ENCODE assay signal across 8 mouse cellular contexts in genomic region chr3:89418170-89418860, GRCm38 (mm10). TPM values are rescaled to one million over a fixed set of nuclear protein-coding genes. Genes with fewer than 3 reads are reported as not detected.
DNase-seq lines count a peak whose midpoint lies in the region; ATAC-seq and TF ChIP-seq lines count a peak whose summit lies in the region.

Gene Cks1b (minus strand): TSS chr3:89418383.
Gene Shc1 (plus strand): TSS chr3:89418443.

- peak; percentile 89 for ATAC-seq in embryonic facial prominence, embryonic 13.5 days (ENCODE audit: insufficient number of reproducible peaks, insufficient read depth, low FRiP score, low TSS enrichment, low read depth)
- ATAC-seq in limb, embryonic 12.5 days (ENCODE audit: insufficient number of reproducible peaks, insufficient read depth, low FRiP score, low TSS enrichment, low read depth), result peak; percentile 95
- peak; percentile 97 for ATAC-seq in midbrain, embryonic 15.5 days (replicated peaks)

- no peaks in the 10 kb centered on the region for H3K27me3 ChIP-seq in embryonic facial prominence, embryonic 13.5 days
- H3K27me3 ChIP-seq in kidney, adult 2 months (replicated peaks; ENCODE audit: control insufficient read depth, insufficient read depth, low read length), result no peaks in the 10 kb centered on the region
- H3K27me3 ChIP-seq in limb, embryonic 12.5 days, result no peaks in the 10 kb centered on the region
- no peaks in the 10 kb centered on the region for H3K27me3 ChIP-seq in midbrain, embryonic 15.5 days (replicated peaks)
- H3K27me3 ChIP-seq in spleen, adult 2 months (ENCODE audit: control insufficient read depth, insufficient read depth, low read length), result no peaks in the 10 kb centered on the region

- peaks cover 48% of the 10 kb centered on the region for H3K4me1 ChIP-seq in embryonic facial prominence, embryonic 13.5 days
- H3K4me1 ChIP-seq in kidney, adult 2 months (ENCODE audit: control insufficient read depth, insufficient read depth, low read length), result peaks cover 6% of the 10 kb centered on the region; the same call in 1 of the 2 replicates
- peaks cover 47% of the 10 kb centered on the region for H3K4me1 ChIP-seq in limb, embryonic 12.5 days (replicated peaks)
- peaks cover 37% of the 10 kb centered on the region for H3K4me1 ChIP-seq in midbrain, embryonic 15.5 days
- peaks cover 9% of the 10 kb centered on the region; the same call in 1 of the 2 replicates for H3K4me1 ChIP-seq in spleen, adult 2 months (ENCODE audit: control insufficient read depth, insufficient read depth, insufficient read length)

- H3K9me3 ChIP-seq in embryonic facial prominence, embryonic 13.5 days, result no peaks in the 10 kb centered on the region
- no peaks in the 10 kb centered on the region for H3K9me3 ChIP-seq in limb, embryonic 12.5 days
- H3K9me3 ChIP-seq in midbrain, embryonic 15.5 days, result no peaks in the 10 kb centered on the region

- DNase-seq in 3134 (ENCODE audit: extremely low read depth, insufficient read length, low spot score), result peak; percentile 96
- peak; percentile 93 to 94 for DNase-seq in adrenal gland, postnatal 36 days
- peak; percentile 97 to 99 for DNase-seq in heart, adult 18-20 months
- peak; percentile 99 for DNase-seq in kidney, adult 2 months
- peak; percentile 87 to 97 for DNase-seq in spleen, adult 2 months (ENCODE audit: low read depth in 1 of 2, low spot score in 2 of 2)

- peak within 1 kb of the TSS; percentile 98 for H3K27ac ChIP-seq in embryonic facial prominence, embryonic 13.5 days
- H3K27ac ChIP-seq in kidney, adult 2 months (ENCODE audit: insufficient read depth, low read depth, low read length), result peak within 1 kb of the TSS; percentile 96
- H3K27ac ChIP-seq in limb, embryonic 12.5 days, result peak within 1 kb of the TSS; percentile 97
- peak within 1 kb of the TSS; percentile 83 for H3K27ac ChIP-seq in midbrain, embryonic 15.5 days
- H3K27ac ChIP-seq in spleen, adult 2 months (ENCODE audit: insufficient read depth, low read length), result peak within 1 kb of the TSS; percentile 87

- WGBS in embryonic facial prominence, embryonic 13.5 days, result under 1% methylated on average over 39 of the region's 39 CpGs
- under 1% methylated on average over 39 of the region's 39 CpGs for WGBS in kidney, adult 2 months
- under 1% methylated on average over 39 of the region's 39 CpGs for WGBS in limb, embryonic 12.5 days
- WGBS in midbrain, embryonic 15.5 days, result under 1% methylated on average over 39 of the region's 39 CpGs
- under 1% methylated on average over 39 of the region's 39 CpGs for WGBS in spleen, adult 2 months

- no peak for TF ChIP-seq POLR2A in kidney, adult 2 months (IDR thresholded peaks at IDR 0.05; ENCODE audit: low read depth, low read length)
- TF ChIP-seq POLR2A in spleen, adult 2 months (IDR thresholded peaks at IDR 0.05; ENCODE audit: low read depth, low read length), result 0 out of 2 replicates have a peak, but pooled peaks have one; percentile 12

- peak within 1 kb of the TSS; percentile 52 for H3K4me3 ChIP-seq in embryonic facial prominence, embryonic 13.5 days
- peak within 1 kb of the TSS; percentile 86 for H3K4me3 ChIP-seq in kidney, adult 2 months (ENCODE audit: insufficient read depth, low read depth, low read length)
- H3K4me3 ChIP-seq in limb, embryonic 12.5 days (replicated peaks), result peak within 1 kb of the TSS; percentile 60
- peak within 1 kb of the TSS; percentile 60 for H3K4me3 ChIP-seq in midbrain, embryonic 15.5 days
- H3K4me3 ChIP-seq in spleen, adult 2 months (ENCODE audit: extremely low read depth, insufficient read depth, insufficient read length), result peak within 1 kb of the TSS; percentile 74

- peak within 1 kb of the TSS; percentile 89 for H3K4me2 ChIP-seq in embryonic facial prominence, embryonic 13.5 days
- H3K4me2 ChIP-seq in limb, embryonic 12.5 days, result peak within 1 kb of the TSS; percentile 80
- peak within 1 kb of the TSS; percentile 98 for H3K4me2 ChIP-seq in midbrain, embryonic 15.5 days

- no peak for TF ChIP-seq CTCF in kidney, adult 2 months (conservative IDR thresholded peaks at IDR 0.05; ENCODE audit: insufficient read depth, insufficient read length, low read depth, low read length)
- no peak for TF ChIP-seq CTCF in spleen, adult 2 months (IDR thresholded peaks at IDR 0.05; ENCODE audit: extremely low read depth, insufficient read depth, insufficient read length, insufficient replicate concordance)

- peaks cover 27% of the 10 kb centered on the region for H3K36me3 ChIP-seq in embryonic facial prominence, embryonic 13.5 days
- H3K36me3 ChIP-seq in kidney, adult 2 months (ENCODE audit: control insufficient read depth, insufficient read depth, low read length), result no peaks in the 10 kb centered on the region
- H3K36me3 ChIP-seq in limb, embryonic 12.5 days, result peaks cover 40% of the 10 kb centered on the region
- peaks cover 10% of the 10 kb centered on the region for H3K36me3 ChIP-seq in midbrain, embryonic 15.5 days (replicated peaks)
- no peaks in the 10 kb centered on the region; the same call in 1 of the 2 replicates for H3K36me3 ChIP-seq in spleen, adult 2 months (ENCODE audit: control insufficient read depth, insufficient read depth, low read length)

- peak within 1 kb of the TSS; percentile 76 for H3K9ac ChIP-seq in embryonic facial prominence, embryonic 13.5 days
- H3K9ac ChIP-seq in limb, embryonic 12.5 days (replicated peaks), result peak within 1 kb of the TSS; percentile 66
- peak within 1 kb of the TSS; percentile 65 for H3K9ac ChIP-seq in midbrain, embryonic 15.5 days

RNA-seq across cellular contexts. Expression of gene Cks1b, which starts in this region (rescaled TPM):
- total RNA-seq in adrenal gland, postnatal 36 days (2021), result 10 to 100 TPM; 25.1 to 36.1 TPM
- polyA plus RNA-seq in embryonic facial prominence, embryonic 13.5 days (2015; fragmentation: Nextera tagmentation; extraction: Ambion mirVana), result 513 and 525 TPM in 2 replicates
- total RNA-seq in heart, adult 18-20 months (2021), result 1 to 10 TPM; 4.6 to 4.8 TPM
- 6.8 and 7.3 TPM in 2 replicates for polyA plus RNA-seq in kidney, adult 2 months (2012; rRNA removed)
- 585 and 619 TPM in 2 replicates for polyA plus RNA-seq in limb, embryonic 12.5 days (2016; fragmentation: Nextera tagmentation; extraction: Ambion mirVana)
- polyA plus RNA-seq in midbrain, embryonic 15.5 days (2015; fragmentation: Nextera tagmentation; extraction: Ambion mirVana), result 86.7 and 91.2 TPM in 2 replicates
- 20.6 and 21.3 TPM in 2 replicates for polyA plus RNA-seq in spleen, adult 2 months (2012; rRNA removed)

RNA-seq across cellular contexts. Expression of gene Shc1, which starts in this region (rescaled TPM):
- total RNA-seq in adrenal gland, postnatal 36 days (2021), result 10 to 100 TPM; 89.6 to 93.7 TPM
- polyA plus RNA-seq in embryonic facial prominence, embryonic 13.5 days (2015; fragmentation: Nextera tagmentation; extraction: Ambion mirVana), result 91.4 and 93.3 TPM in 2 replicates
- 10 to 100 TPM; 33.2 to 36.1 TPM for total RNA-seq in heart, adult 18-20 months (2021)
- 53.2 and 57.2 TPM in 2 replicates for polyA plus RNA-seq in kidney, adult 2 months (2012; rRNA removed)
- polyA plus RNA-seq in limb, embryonic 12.5 days (2016; fragmentation: Nextera tagmentation; extraction: Ambion mirVana), result 84.4 and 90.9 TPM in 2 replicates
- polyA plus RNA-seq in midbrain, embryonic 15.5 days (2015; fragmentation: Nextera tagmentation; extraction: Ambion mirVana), result 17.2 and 19.8 TPM in 2 replicates
- polyA plus RNA-seq in spleen, adult 2 months (2012; rRNA removed), result 49.0 and 54.8 TPM in 2 replicates

Comparison
In these comparisons a context has a peak if more than half of its experiments do, and no peak if none do; other contexts are left out.
1. Peak in every context shown above with its lines: DNase-seq, ATAC-seq, H3K4me3 ChIP-seq and H3K27ac ChIP-seq.
2. RNA of gene Cks1b (total RNA-seq): 25.1 to 36.1 TPM in adrenal gland, postnatal 36 days; 4.6 to 4.8 TPM in heart, adult 18-20 months; every median in the first group is over 4 times any median in the second.